Mouse (Mus musculus): Measurements from ENCODE around the gene Kirrel3.

The Kirrel3 gene

DNA sequence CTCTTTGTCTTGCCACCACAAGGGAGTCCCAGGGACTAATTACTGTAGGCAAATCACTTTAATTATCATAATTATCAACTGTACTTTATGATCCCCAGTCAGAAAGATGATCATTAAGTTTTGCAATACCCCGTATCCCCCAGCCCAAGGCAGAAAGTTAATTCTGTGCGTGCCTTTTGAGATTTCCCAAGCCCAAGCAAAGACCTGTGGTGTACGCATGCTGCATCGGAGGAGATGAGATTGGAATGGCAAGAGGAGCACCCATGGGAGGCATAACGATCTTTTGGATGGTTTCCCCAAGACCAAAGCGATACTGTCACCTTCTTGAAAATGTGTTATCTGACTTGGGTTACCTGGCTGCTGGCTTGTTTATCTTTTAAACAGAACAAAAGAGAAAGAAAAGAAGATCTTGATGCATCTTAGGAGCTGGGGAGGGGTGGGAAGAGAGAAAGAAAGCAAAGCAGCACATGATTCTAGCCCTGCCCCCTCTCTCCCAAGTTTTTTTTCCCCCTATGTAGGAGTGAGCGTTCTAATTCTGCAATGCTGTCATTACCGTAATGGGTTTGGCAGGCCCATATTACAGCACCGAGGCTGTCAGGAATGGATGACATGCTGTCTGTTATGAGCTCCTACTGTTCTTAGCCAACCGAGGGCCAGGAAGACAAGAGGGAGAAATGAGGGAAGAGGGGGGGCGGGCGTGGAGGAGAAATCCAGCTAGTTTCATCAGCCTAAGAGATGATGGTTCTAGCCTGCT, 218.0 kb downstream of the Kirrel3 start:
- no peak for DNase-seq

- no peak for DNase-seq
Measured at GRCm38 (mm10) chr9:34704357-34704756, 218.7 kb downstream of the Kirrel3 start.

DNA sequence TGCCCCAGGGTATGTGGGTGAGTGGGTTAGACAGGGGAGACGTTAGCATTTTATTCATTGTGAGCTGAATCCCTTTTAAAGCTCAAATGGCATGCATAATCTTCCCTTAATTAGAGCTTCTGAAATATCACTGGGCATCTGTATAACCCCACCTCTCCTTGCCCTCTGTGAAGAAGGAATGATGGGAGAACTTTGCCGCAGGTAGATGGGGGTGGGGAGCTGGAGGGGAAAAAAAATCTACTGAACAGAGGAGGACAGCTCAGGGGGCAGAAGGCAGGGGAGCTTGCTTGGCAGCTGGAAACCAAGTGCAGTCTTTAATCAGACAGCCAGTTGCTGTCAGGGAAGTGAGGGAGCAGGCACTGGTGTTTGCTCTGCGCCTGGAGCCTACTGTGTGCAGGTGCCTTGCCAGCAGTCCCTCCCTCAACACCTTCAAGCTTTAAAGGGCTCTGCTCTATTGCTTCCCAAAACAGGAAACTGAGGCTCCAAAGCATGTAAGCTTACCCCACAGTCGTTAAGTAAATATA, 220.7 kb downstream of the Kirrel3 start:
- DNase-seq: no peak

GRCm38 (mm10) chr9:34708691-34709090, 223.0 kb downstream of the Kirrel3 start:
- no peak for DNase-seq

DNA sequence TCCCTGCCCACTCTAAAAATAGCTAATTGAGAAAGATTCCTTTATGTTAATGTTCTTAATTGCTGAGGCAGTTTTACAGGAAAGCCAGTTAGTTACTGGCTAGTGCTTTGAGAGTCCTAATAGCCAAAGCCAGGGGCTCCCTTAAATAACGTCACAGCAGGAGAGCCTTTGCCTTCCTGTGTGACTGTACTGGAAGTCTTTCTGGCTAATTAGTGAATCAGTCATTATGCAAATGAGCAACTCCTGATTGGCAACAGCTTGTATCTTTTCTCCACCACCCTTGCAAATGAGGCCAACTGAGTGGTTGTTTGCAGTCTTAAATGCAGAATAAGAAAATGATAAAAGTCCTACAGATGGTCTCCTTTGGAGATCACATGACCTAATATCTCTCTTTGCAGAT, 226.3 kb downstream of the Kirrel3 start:
- no peak for DNase-seq

DNA sequence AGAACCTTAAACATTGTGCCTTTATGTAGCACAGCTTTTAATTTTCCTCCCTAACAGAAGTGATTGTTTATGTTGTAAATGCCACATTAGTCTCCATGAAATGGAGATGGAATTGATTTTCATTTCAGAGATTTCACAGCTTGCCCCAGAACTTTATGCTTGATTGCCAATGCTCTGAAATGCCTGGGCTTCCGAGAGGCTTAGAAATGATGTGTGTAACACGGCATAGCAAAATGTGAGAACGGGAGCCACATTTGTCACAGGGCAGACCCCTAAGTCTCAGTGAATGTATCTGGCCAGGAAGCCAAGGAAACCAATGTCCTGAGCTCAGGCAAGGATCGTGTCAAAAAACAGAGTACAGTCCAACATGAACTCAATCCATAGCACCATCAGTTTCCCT, 227.3 kb downstream of the Kirrel3 start:
- DNase-seq: no peak

DNA sequence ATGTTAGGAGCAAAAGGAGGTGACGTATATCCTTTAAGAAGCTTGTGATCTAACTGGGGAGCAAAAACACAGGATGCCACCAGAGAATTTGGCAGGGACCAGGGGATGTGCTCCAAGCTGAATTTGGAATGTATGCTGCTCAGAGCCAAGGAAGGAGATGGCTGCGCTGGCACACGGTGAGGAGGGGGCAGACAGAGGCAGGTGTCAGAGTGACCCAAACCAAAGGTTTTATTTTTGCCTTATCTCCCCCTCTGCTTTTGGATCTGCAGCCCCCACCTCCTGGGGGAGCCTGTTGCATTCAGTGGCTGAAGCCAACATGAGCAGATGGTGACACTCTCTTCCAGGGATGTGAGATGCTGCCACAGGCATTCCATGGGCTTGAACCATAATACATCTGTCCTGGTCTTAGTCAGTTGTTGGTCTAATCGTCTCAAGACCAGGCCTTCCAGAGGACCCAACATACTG, 227.8 kb downstream of the Kirrel3 start:
- DNase-seq: peak; percentile 7

- no peak for DNase-seq
Measured at GRCm38 (mm10) chr9:34714996-34715619, 229.4 kb downstream of the Kirrel3 start.

- DNase-seq: no peak
Measured at GRCm38 (mm10) chr9:34716476-34716875, 230.8 kb downstream of the Kirrel3 start.

DNA sequence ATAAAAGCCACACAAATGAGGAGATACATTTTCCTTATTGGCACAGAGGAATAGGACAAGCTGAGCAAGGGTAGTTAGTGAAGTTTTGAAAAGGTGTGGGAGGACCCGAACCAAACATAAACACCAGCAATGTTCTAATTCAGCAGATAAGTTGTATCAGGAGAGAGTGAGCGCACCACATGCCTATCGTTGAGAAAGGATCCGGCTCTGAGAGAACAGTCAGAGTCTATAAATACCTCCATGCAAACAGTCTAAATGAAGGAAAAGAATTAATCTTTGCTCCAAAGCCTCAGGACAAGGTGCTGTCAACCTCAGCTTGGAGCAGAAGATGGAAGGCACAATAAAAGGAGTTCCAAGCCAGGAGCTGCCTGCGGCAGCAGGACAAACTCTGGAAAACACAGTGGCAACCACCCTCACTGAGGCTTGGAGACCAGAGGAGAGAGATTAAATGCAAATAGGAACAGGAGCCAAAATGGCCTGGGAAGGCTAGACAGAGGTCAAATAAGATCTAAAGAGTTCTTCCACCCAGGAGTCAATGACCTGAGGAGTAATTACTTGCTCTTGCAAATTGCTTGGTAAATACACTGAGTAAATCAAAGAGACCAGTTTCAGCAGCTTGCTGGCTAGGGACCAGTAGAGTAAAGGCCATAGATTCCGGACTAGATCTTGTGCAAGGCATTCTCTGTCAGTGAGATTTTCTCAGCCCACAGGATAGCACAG, 235.9 kb downstream of the Kirrel3 start:
- DNase-seq: no peak

DNA sequence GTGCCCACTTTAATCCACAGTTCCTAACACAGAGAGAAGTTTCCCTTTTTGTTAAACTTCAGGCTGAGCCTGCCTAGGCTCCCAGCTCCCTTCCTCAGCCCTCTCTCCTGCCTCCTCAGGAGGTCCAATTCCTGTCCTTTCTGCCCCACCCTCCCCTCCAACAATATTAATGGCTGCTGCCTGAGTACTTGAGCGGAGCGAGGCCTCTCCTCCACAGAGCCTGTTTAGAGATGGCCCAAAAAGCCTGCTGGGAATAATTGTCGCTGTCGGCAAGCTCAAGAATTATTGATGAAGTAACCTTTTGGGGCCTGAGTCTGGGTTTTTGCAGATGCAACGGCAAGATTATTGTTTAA, 236.5 kb downstream of the Kirrel3 start:
- no peak for DNase-seq

DNA sequence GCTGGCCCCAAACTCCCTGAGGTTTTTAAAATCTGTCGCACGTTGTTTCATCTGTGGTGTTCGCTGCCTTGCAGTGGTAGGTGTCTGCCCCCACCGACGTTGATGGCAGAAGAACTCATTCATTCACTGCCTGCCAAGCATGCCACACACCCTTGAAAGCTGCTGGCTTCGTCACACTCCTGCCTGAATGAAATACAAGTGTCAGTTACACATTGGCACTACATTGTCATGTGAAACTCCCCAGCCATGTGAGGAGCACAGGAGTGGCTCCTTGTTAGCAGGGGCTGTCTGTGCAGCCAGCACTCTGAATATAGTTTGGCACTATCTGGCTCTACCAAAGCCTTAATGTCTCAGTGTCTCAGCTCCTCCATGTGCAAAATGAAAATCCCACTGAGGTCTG, 246.8 kb downstream of the Kirrel3 start:
- DNase-seq: no peak

- DNase-seq: no peak
Measured at GRCm38 (mm10) chr9:34733579-34733978, 247.9 kb downstream of the Kirrel3 start.

DNA sequence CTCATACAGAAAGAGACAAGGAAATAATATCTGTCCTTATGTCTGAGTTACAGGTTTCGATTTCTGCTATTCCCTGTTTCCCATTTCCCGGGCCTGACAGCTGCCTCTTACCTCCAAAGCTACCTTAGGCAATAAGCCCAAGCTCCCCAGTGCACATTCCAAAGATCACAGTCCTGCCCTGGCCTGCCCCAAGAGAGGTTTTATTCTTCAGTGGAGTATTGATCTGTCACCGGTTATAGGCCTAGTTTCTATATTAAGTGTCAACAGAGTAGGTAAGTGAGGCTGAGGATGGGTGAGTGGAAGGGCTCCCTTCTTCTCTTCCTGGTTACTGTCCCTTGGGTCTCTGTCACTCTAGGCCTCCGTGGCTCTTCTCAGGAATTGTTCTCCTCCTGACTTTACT, 249.3 kb downstream of the Kirrel3 start:
- DNase-seq: no peak

- DNase-seq: no peak
Measured at GRCm38 (mm10) chr9:34739431-34739830, 253.7 kb downstream of the Kirrel3 start.

- DNase-seq: no peak
Measured at GRCm38 (mm10) chr9:34740814-34741213, 255.1 kb downstream of the Kirrel3 start.

GRCm38 (mm10) chr9:34748003-34748402, 262.3 kb downstream of the Kirrel3 start:
- DNase-seq: no peak

DNA sequence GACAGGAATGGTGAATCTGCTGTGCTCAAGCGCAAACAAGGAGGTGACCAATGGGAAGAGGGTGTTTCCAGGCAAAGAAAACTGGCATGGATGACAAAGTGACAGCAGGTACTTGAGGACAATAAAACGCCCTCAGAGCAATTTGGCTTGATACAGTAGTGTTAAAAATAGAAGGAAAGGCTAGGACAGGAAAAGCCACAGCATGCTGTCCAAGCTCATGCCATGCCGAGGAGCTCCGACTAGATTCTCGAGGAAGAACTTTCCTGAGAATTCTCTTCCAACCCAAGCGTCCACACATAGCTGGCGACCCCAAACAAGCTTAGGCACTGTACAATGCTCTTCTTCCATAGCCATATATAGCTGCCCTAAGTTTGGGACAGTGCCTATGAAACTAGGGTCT, 263.5 kb downstream of the Kirrel3 start:
- DNase-seq: no peak

DNA sequence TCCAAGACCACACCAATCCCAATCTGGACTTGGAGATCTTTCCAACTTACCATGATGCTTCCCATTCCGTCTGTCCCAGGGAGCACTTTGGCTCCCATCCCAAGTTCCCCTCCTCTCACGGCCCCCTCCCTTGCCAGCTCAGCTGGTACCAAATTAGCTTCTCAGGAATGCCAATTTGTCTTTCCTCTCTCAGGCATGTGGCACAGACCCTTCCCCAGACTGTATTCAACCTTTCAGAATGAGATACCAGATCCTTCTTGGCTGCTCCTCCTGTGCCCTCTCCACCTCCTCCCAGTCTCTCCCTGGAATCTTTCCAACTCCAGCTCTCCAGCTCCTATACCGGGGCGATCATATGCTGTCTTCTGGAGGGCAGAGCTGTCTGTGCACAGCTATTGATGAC, 264.2 kb downstream of the Kirrel3 start:
- DNase-seq: peak; percentile 21

- no peak for DNase-seq
Measured at GRCm38 (mm10) chr9:34750887-34751286, 265.2 kb downstream of the Kirrel3 start.

DNA sequence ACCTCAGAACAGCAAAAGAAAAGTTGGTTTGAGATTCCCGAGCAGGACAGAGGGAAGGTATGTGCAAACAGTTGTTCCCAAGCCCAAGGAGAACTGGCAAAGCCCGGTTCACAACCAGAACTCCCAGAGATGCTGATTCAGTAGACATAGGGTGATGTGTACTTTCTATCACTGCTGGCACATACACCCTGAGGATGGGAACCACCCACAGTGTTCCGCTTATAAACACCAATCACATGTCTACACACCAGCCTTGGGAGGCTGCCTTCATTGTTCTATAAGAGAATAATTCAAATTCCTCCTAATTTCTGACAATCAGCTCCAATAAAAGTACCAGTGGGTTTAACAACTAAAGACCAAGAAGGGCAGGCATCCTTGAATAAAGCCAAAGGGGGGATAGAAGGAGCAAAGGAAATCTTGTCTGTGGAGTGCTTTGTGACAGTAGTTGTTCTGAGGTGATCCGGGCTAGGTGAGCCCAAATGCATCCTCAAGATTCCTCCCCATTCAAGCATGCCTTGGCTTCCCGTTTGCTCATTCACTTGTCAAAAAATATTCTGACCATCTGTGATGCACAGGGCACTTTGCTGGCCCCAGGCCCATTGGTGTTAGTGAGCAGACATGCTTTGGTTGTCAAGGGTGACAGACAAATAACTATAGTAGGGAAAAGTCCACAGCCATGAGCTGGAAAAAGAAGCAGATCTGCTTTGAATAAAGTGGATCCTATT, 266.5 kb downstream of the Kirrel3 start:
- peak; percentile 40 for DNase-seq

GRCm38 (mm10) chr9:34752801-34753170, 267.1 kb downstream of the Kirrel3 start:
- peak; percentile 85 for DNase-seq

- no peak for DNase-seq
Measured at GRCm38 (mm10) chr9:34753891-34754290, 268.2 kb downstream of the Kirrel3 start.

Measured in right cerebral cortex, postnatal 4 days (tissue).